Mouse (Mus musculus) liver, embryonic 14.5 days (tissue): ENCODE results near the gene Ptprd.
"Not testable (repeated sequence)": the region's sequence is repeated elsewhere in the genome, so short reads cannot be mapped to it uniquely, and the experiment has no call there.

Source experiments
- CTCF ChIP-seq: IDR thresholded peaks from 2 replicates; pipeline ENCODE4 v1.5.1; 2016; ENCODE audit warnings: antibody characterized with exemption, low read depth, control low read depth
- EP300 ChIP-seq: IDR thresholded peaks from 2 replicates; pipeline ENCODE4 v1.6.1; 2016; ENCODE audit warnings: antibody characterized with exemption, low read depth

- not testable (repeated sequence) for TF ChIP-seq EP300, CTCF
Observed at GRCm38 (mm10) chr4:76427036-76427435, 1784.7 kb downstream of the Ptprd start.
